Mouse (Mus musculus) activated CD4-positive, CD25-positive, alpha-beta regulatory T cell (primary cell): ENCODE results near the gene Gm7534. TPM values are rescaled to one million over a fixed set of nuclear protein-coding genes. Genes with fewer than 3 reads are reported as not detected.

Experiments
- polyA plus RNA-seq, 2 experiments: library from polyadenylated mRNA; unstranded; fragments of 100-300 nt; shearing (Covaris generic); gene quantifications; one replicate each; pipeline ENCODE4 v1.2.1; 2017

Gm7534 gene
- not detected for polyA plus RNA-seq

DNA sequence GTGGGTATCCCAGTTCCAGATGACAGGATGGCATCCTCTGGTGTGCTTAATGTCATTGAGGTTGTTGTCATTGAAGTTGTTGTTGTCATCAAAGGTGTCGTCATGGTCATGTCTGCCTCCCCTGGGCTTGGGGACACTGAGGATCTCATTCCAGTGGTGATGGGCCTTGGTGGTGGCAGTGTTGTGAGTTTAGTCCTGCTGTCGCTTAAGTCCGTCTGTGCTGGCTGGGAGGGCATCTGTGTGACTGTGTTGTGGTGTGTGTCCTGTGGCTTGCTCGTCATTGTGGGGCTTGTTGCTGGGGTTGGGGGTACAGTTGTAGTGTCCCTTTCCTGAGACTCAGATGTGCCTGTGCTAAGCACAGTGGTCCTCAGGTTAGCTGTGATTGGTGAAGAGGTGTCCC lies at the start of gene Gm7534:
Gene Gm7534, minus strand, starts transcription at position 101 of the 400 bp plus-strand sequence.

DNA sequence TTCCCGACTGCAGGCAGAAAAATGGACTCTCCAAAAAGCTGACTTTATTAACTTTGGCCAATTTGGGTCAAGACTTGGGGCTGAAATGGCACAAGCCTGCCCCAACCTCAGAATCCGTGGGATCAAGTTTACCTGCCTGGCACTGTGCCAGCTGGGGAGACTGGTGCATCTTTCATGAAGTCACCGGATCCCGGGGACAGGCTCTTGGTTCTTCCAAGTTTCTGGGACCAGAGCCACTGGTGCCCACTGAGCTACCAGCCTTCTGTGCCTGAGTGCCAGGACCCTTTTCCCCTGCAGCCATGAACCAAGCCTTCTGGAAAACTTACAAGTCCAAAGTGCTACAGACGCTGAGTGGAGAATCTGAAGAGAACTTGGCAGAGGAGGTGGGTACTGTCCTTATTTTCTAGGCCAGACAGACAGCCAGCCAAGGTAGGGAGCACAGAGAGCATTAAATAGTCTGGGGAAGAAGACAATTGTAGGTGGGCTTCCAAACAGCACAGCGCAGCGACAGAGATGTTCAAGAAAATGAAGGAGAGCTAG lies 44.0 kb upstream of the Gm7534 start, which contains the start of gene Gm30191:
Gene Gm30191, plus strand, starts transcription at position 217 of the 540 bp plus-strand sequence.

GRCm38 (mm10) chr4:134245148-134245843 lies 42.5 kb upstream of the Gm7534 start, which contains the start of gene Zfp593:
Gene Zfp593 (minus strand): TSS chr4:134245592.

DNA sequence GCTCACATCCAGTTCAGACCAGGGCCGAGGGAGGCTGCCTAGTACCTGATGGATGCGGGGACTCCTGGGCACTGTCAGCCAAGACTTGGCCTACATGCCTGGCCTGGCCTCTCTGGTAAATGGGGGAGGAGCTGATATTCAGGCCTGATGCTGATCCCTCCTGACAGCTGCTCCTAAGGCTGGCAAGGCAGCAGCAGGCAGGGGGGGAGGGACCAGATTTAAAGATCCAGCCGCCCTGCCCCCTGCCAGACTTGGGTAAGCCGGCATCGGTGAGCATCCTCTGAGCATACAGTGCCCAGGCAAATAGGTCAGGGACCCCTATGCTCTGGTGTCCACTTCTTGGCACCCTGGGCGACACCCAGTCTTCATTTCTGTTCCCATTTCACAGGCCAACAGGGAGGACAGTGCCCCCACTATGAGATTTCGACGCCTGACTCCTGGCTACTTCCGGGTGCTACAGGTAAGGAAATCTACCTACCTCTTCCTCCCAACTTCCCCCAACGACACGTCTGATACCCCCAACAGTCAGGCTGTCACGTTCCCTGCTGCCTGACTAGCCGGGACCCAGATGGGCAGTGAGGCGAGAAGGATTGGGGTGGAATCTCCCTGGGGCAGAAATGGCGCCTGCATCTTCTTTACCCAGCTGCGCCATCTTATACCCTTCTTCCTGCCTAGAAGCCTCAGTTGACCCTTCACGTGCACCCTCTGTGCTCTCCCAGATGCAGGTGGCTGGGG lies 40.9 kb upstream of the Gm7534 start, which contains the start of gene E130218I03Rik:
Gene E130218I03Rik, plus strand, starts transcription at position 147 of the 735 bp plus-strand sequence.

DNA sequence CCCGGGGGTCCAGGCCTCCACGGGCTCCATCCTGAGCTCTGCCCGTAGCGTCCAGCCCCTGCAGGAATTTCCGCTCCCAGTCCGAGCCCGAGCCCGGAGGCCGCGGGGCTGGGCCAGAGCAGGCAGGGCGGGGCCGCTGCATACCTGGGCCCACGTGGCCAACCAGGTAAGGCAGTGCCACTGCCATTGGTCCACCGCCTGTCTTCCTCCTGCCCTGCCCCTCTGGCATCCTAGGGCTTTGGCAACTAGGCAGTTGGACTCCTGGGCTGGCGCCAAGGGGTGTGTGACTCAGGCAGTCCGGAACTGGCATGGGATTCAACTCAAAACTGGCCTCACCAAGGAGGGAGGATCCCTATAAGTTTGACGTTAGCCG lies 35.5 kb upstream of the Gm7534 start, which contains the start of gene Cnksr1:
Gene Cnksr1, minus strand, starts transcription at position 121 of the 373 bp plus-strand sequence.

GRCm38 (mm10) chr4:134227194-134227593 lies 24.4 kb upstream of the Gm7534 start, which contains the start of gene Catsper4:
Gene Catsper4 (minus strand): TSS chr4:134227383.

Other genes starting within 250 kb of the Gm7534 start
- 100 to 1,000 TPM; 466 to 483 TPM for gene Hmgn2, start 234.4 kb downstream of the Gm7534 start, polyA plus RNA-seq
- 10 to 100 TPM; 26.9 to 27.6 TPM for gene Dhdds, start 202.1 kb downstream of the Gm7534 start, polyA plus RNA-seq
- gene Lin28a, start 184.2 kb downstream of the Gm7534 start, polyA plus RNA-seq, result not detected
- gene Zfp683, start 149.2 kb downstream of the Gm7534 start, polyA plus RNA-seq, result 1 to 10 TPM; 1.4 to 1.9 TPM
- 10 to 100 TPM; 18.4 to 30.3 TPM for gene Crybg2, start 142.2 kb downstream of the Gm7534 start, polyA plus RNA-seq
- gene Cd52, start 107.9 kb downstream of the Gm7534 start, polyA plus RNA-seq, result 1,000 to 10,000 TPM; 3,692 to 4,204 TPM
- gene Ubxn11, start 100.4 kb downstream of the Gm7534 start, polyA plus RNA-seq, result 10 to 100 TPM; 49.3 to 59.8 TPM
- 1,000 to 10,000 TPM; 1,591 to 1,837 TPM for gene Sh3bgrl3, start 74.2 kb downstream of the Gm7534 start, polyA plus RNA-seq
- 10 to 100 TPM; 56.4 to 68.4 TPM for gene Cep85, start 15.9 kb downstream of the Gm7534 start, polyA plus RNA-seq
- gene Catsper4, start 24.4 kb upstream of the Gm7534 start, polyA plus RNA-seq, result not detected
- gene Cnksr1, start 35.4 kb upstream of the Gm7534 start, polyA plus RNA-seq, result under 1 TPM in 1 of 2 experiments, not detected in 1; 0.53 TPM
- gene E130218I03Rik, start 40.7 kb upstream of the Gm7534 start, polyA plus RNA-seq, result 1 to 10 TPM; 4.5 to 8.3 TPM
- gene Zfp593, start 42.6 kb upstream of the Gm7534 start, polyA plus RNA-seq, result 10 to 100 TPM; 16.5 to 19.2 TPM
- not detected for gene Gm30191, start 43.9 kb upstream of the Gm7534 start, polyA plus RNA-seq
- not detected for gene Grrp1, start 51.1 kb upstream of the Gm7534 start, polyA plus RNA-seq
- 10 to 100 TPM; 21.6 to 22.1 TPM for gene Pdik1l, start 84.9 kb upstream of the Gm7534 start, polyA plus RNA-seq
- not detected for gene Trim63, start 112.1 kb upstream of the Gm7534 start, polyA plus RNA-seq
- under 1 TPM; 0.39 TPM for gene Slc30a2, start 140.2 kb upstream of the Gm7534 start, polyA plus RNA-seq
- gene Extl1, start 180.8 kb upstream of the Gm7534 start, polyA plus RNA-seq, result 1 to 10 TPM in 1 of 2 experiments, under 1 TPM in 1; 0.68 to 1.3 TPM
- gene Pafah2, start 193.3 kb upstream of the Gm7534 start, polyA plus RNA-seq, result under 1 TPM; 0.22 to 0.99 TPM